Mouse (Mus musculus) lung, postnatal 0 days (tissue): Measurements from ENCODE around the gene Dtymk. TPM values are rescaled to one million over a fixed set of nuclear protein-coding genes. Genes with fewer than 3 reads are reported as not detected.

Experiments used
- ATAC-seq: fragments of 200-750 bp; cut with Nextera tagmentation; 2 replicates; pipeline ENCODE4 v1.8.0; 2017; ENCODE audit warnings: moderate library complexity
- DNase-seq: peaks from one replicate; pipeline ENCODE4 v3.0.0-alpha.2; 2016; ENCODE audit warnings: low spot score
- H3K27ac ChIP-seq: fragments of 300-500 bp; sonication (generic); 2 replicates; pipeline ENCODE4 v1.5.1; 2014; ENCODE audit warnings: antibody characterized with exemption, mild to moderate bottlenecking, low read length, mixed read lengths
- H3K27me3 ChIP-seq: fragments of 300-500 bp; sonication (generic); replicated peaks from 2 replicates; pipeline ENCODE4 v1.6.1; 2014; ENCODE audit warnings: low read length, mixed read lengths; ENCODE audit not compliant: insufficient read depth
- H3K36me3 ChIP-seq: fragments of 300-500 bp; sonication (generic); 2 replicates; pipeline ENCODE4 v1.6.1; 2014; ENCODE audit warnings: low read length, mixed read lengths; ENCODE audit not compliant: insufficient read depth
- H3K4me1 ChIP-seq: fragments of 300-500 bp; sonication (generic); 2 replicates; pipeline ENCODE4 v1.6.1; 2014; ENCODE audit warnings: antibody characterized with exemption, low read depth, low read length, mixed read lengths; ENCODE audit not compliant: insufficient read depth
- H3K4me2 ChIP-seq: fragments of 300-500 bp; sonication (generic); replicated peaks from 2 replicates; pipeline ENCODE4 v1.6.1; 2014; ENCODE audit warnings: low read depth, mild to moderate bottlenecking, low read length, moderate library complexity, mixed read lengths
- H3K4me3 ChIP-seq: fragments of 300-500 bp; sonication (generic); 2 replicates; pipeline ENCODE4 v1.5.1; 2014; ENCODE audit warnings: low read depth, low read length
- H3K9ac ChIP-seq: fragments of 300-500 bp; sonication (generic); replicated peaks from 2 replicates; pipeline ENCODE4 v1.6.1; 2014; ENCODE audit warnings: low read depth, mild to moderate bottlenecking
- H3K9me3 ChIP-seq: fragments of 300-500 bp; sonication (generic); 2 replicates; pipeline ENCODE4 v1.6.1; 2016; ENCODE audit warnings: low read length, mixed read lengths
- CTCF ChIP-seq: IDR thresholded peaks from 2 replicates; pipeline ENCODE4 v1.5.1; 2016; ENCODE audit warnings: antibody characterized with exemption, mild to moderate bottlenecking
- EP300 ChIP-seq: IDR thresholded peaks from 2 replicates; pipeline ENCODE4 v1.6.1; 2016; ENCODE audit warnings: antibody characterized with exemption, mild to moderate bottlenecking, control low read depth
- WGBS: fragments of 180-500 bp; shearing (Covaris S2); extraction: QIAGEN DNeasy Blood & Tissue Kit; methylation state at CpG from one replicate; pipeline ENCODE4 v1.1.7; 2014; 5-methylcytosine and 5-hydroxymethylcytosine counted together
- polyA plus RNA-seq: library from polyadenylated mRNA; unstranded; fragments of >200 nt; fragmentation: Nextera tagmentation; extraction: Ambion mirVana; gene quantifications from 2 replicates; pipeline ENCODE4 v1.2.1, GENCODE M21; 2015

The Dtymk gene
- polyA plus RNA-seq, 1 experiment from 2014 or later, result 71.6 TPM

DNA sequence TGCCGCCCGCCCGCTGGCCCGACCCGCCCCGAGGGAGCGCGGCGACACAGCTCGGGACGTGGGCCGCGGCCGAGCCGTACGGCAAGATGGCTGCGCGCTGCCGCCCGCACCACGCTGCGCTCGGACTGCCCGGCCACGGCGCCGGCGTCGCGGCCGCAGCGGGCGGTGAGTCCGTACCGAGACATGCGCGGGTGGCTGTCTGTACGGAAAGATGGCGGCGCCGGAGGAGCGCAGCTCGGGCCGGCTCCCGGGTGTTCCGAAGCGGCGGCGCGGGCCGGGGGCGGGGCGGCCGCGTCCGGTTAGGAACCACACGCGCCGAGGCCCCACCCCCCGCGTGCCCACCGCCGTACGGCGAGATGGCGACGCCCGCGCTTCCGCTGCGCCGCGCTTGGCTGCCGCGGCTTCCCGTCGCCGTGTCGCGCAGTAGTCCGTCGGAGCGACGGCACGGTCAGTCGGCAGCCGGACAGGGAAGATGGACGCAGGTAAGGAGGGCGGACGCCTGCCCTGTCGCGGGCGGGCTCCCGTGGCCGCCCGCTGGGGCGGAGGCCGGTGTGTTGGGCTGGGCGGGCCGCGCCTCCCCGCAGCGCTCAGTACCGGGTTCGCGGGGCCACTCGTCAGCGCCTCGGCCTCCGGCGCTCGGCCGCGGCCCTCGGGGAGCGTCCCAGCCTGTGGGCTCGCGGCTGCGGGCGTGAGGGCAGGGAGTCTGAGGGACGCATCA is 47.0 kb downstream of the Dtymk start, which contains the start of gene Thap4:
TSS of gene Thap4 (minus strand) at position 292 of the 718 bp plus-strand sequence.
- Histone ChIP-seq H3K9ac (peak within 1 kb of the TSS; percentile 84), H3K36me3 (peaks cover 7% of the 10 kb centered on the region; the same call in 1 of the 2 replicates), H3K4me1 (peaks cover 1% of the 10 kb centered on the region; the same call in 1 of the 2 replicates), H3K9me3 (no peaks in the 10 kb centered on the region), H3K4me3 (peak within 1 kb of the TSS; percentile 97), H3K4me2 (peak within 1 kb of the TSS; percentile 85), H3K27ac (peak within 1 kb of the TSS; percentile 91), H3K27me3 (no peaks in the 10 kb centered on the region)
- no peak for TF ChIP-seq EP300
- TF ChIP-seq CTCF, result no peak
- DNase-seq, result peak; percentile 96
- ATAC-seq, result peak; percentile 94
- under 1% methylated on average over 78 of the region's 121 CpGs for WGBS

DNA sequence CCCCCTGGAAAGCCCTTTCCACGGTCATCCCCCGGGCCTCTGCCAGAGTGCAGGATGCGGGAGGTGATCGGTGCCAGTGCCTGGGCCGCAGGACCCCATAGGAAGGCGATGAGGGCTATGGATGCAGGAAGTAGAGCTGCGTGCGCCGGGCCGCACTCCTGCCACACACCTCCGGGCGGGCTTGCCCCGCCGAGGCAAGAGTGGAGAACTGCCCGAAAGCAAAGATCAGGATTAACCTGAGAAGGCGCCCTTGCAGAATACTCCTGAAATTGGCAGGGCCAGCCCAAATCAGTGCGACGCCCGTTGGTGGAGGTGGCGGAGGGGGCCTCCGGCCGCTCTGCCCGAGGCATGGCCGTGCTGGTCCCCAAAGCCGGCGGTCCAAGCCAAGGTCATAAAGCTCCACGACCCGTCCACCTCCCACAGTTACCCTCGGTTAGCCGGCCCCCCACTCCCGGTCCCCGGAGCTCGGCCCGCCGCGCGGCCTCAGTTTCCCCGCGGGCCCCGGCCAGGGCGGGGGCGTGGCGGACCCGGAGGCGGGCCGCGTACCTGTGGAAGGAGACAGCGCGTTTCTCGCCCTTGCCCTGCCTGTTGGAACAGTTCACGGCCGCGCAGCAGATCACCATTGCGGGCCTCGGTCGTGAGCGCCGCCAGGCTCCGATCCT is 47.7 kb downstream of the Dtymk start:
- H3K27me3 ChIP-seq, result no peaks in the 10 kb centered on the region
- H3K27ac ChIP-seq, result peak overlapping the region; percentile 91
- under 1% methylated on average over 44 of the region's 59 CpGs for WGBS
- peaks cover 11% of the 10 kb centered on the region; the same call in 1 of the 2 replicates for H3K36me3 ChIP-seq
- peak overlapping the region; percentile 85 for H3K4me2 ChIP-seq
- H3K4me3 ChIP-seq, result peak overlapping the region; percentile 97
- no peaks in the 10 kb centered on the region for H3K9me3 ChIP-seq
- H3K9ac ChIP-seq, result peak overlapping the region; percentile 84
- TF ChIP-seq CTCF (no peak), EP300 (no peak)
- H3K4me1 ChIP-seq, result no peaks in the 10 kb centered on the region; the same call in 1 of the 2 replicates
- DNase-seq, result peak; percentile 40
- ATAC-seq, result peak; percentile 10; the same call in 1 of the 2 replicates

DNA sequence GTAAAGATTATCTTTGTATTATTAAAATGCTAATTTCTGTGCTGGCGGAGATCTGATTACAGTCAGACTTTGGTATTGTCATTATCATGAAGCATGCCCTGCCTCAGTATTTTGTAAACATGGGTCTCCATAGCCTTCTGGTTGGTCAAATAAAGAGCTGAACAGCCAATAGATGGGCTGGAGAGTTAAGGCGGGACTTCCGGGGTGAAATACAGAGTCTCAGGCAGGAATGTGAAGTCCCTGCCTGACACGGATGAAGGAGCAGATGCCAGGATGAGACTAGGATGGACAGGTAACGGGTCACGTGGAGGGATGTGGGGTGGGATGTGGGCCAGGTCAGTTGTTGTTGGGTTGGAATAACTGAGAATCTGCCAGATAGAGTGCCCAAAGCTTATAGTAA is 50.4 kb downstream of the Dtymk start, which contains the start of gene Atg4b:
TSS of gene Atg4b (plus strand) at position 211 of the 400 bp plus-strand sequence.
- H3K9ac ChIP-seq, result no peak within 1 kb of the TSS
- H3K4me1 ChIP-seq, result no peaks in the 10 kb centered on the region
- ATAC-seq (no peak), DNase-seq (no peak)
- H3K9me3 ChIP-seq, result no peaks in the 10 kb centered on the region
- H3K36me3 ChIP-seq, result peaks cover 11% of the 10 kb centered on the region; the same call in 1 of the 2 replicates
- no peak within 1 kb of the TSS for H3K27ac ChIP-seq
- WGBS, result 88% methylated on average over 6 of the region's 6 CpGs
- H3K4me2 ChIP-seq, result no peak within 1 kb of the TSS
- H3K4me3 ChIP-seq, result no peak within 1 kb of the TSS
- no peak for TF ChIP-seq EP300
- no peak for TF ChIP-seq CTCF
- no peaks in the 10 kb centered on the region for H3K27me3 ChIP-seq

DNA sequence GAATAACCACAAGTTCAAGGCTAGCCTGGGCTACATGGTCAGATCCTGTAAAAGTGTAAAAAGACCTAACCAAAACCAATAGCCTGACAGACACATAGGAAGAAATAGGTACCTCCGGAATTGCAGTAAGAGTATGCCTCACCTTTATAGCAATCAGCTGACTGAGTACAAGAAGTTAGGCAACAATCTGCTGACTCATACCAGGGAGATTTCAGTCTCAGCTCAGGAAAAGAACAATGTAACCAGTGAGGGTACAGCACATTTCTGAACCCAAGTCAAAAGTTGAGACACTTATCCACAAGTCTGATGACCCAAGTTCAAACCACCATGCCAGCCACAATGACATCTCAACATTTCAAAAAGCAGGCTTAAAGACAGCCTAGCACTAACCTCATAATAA is 53.2 kb downstream of the Dtymk start:
- Histone ChIP-seq H3K36me3 (peaks cover 11% of the 10 kb centered on the region; the same call in 1 of the 2 replicates), H3K4me3 (no peak overlapping the region), H3K27me3 (no peaks in the 10 kb centered on the region), H3K4me1 (no peaks in the 10 kb centered on the region), H3K4me2 (no peak overlapping the region), H3K27ac (no peak overlapping the region), H3K9ac (no peak overlapping the region), H3K9me3 (no peaks in the 10 kb centered on the region)
- peak; percentile 59 for DNase-seq
- no peak for TF ChIP-seq EP300
- TF ChIP-seq CTCF, result no peak
- WGBS, result 87% methylated on average over 1 of the region's 1 CpGs
- ATAC-seq, result peak; percentile 43; the same call in 1 of the 2 replicates

DNA sequence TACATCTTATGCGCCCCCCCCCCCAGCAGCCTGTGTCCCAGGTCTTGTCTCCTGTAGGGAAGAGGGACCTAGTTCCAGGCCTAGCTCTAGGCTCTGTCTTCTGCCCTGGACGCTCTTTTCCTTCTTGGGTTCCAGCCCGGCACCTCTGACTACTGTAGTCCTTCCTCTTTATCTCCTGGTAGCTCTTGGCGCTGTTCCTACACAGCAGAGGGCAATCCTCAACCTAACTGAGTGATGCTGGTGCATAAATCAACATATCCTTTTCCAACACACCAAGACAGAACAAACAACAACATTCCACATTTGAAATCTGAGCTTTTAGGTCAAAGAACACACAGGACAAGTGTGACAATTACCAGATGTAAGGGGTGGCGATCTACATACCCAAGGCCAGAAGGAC is 55.6 kb downstream of the Dtymk start:
- ATAC-seq, result peak; percentile 30; the same call in 1 of the 2 replicates
- 73% methylated on average over 5 of the region's 5 CpGs for WGBS

DNA sequence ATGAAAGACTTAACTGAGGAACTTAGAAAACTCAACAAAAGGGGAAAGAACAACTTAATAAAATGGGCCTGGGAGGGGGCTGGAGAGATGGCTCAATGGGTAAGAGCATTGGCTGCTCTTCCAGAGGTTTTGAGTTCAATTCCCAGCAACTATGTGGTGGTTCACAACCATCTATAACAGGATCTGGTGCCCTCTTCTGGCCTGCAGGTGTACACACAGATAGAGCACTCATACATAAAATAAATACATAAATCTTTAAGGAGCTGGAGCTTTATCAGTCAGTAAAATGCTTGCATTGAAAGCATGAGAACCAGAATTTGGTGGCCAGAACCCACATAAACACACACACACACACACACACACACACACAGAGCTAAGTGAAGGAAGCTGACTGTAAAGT is 58.8 kb downstream of the Dtymk start:
- Histone ChIP-seq H3K4me1 (no peaks in the 10 kb centered on the region), H3K4me3 (no peak overlapping the region), H3K27me3 (no peaks in the 10 kb centered on the region), H3K9me3 (no peaks in the 10 kb centered on the region), H3K36me3 (no peaks in the 10 kb centered on the region), H3K4me2 (no peak overlapping the region), H3K9ac (no peak overlapping the region), H3K27ac (no peak overlapping the region)
- no peak for DNase-seq
- TF ChIP-seq CTCF (peak; percentile 44), EP300 (no peak)
- ATAC-seq, result no peak

More for the DNA sequence above, 55.6 kb downstream of the Dtymk start:
- Histone ChIP-seq H3K27me3 (no peaks in the 10 kb centered on the region), H3K27ac (no peak overlapping the region), H3K9me3 (no peaks in the 10 kb centered on the region), H3K4me3 (no peak overlapping the region), H3K4me1 (no peaks in the 10 kb centered on the region), H3K36me3 (peaks cover 11% of the 10 kb centered on the region; the same call in 1 of the 2 replicates), H3K9ac (no peak overlapping the region), H3K4me2 (no peak overlapping the region)
- DNase-seq, result no peak
- TF ChIP-seq EP300, result no peak

Other genes starting within 250 kb of the Dtymk start
- gene Stk25, start 143.3 kb downstream of the Dtymk start, polyA plus RNA-seq, result 140 and 148 TPM in 2 replicates
- 30.9 and 31.2 TPM in 2 replicates for gene Bok, start 116.3 kb downstream of the Dtymk start, polyA plus RNA-seq
- 54.2 and 66.1 TPM in 2 replicates for gene Atg4b, start 50.4 kb downstream of the Dtymk start, polyA plus RNA-seq
- 34.4 and 37.6 TPM in 2 replicates for gene Thap4, start 47.1 kb downstream of the Dtymk start, polyA plus RNA-seq
- 8.1 and 8.7 TPM in 2 replicates for gene Ing5, start 2.0 kb upstream of the Dtymk start, polyA plus RNA-seq
- 7.2 and 8.7 TPM in 2 replicates for gene D2hgdh, start 23.0 kb upstream of the Dtymk start, polyA plus RNA-seq
- 0.19 and 0.25 TPM in 2 replicates for gene Gal3st2, start 59.4 kb upstream of the Dtymk start, polyA plus RNA-seq
- 0.08 TPM in 1 of 2 replicates, not detected in the other for gene Gal3st2b, start 116.4 kb upstream of the Dtymk start, polyA plus RNA-seq
- gene Gal3st2c, start 188.6 kb upstream of the Dtymk start, polyA plus RNA-seq, result not detected in 2 replicates
- gene Neu4, start 218.5 kb upstream of the Dtymk start, polyA plus RNA-seq, result not detected in 2 replicates